Mouse (Mus musculus): ENCODE measurements at regions not wholly inside any gene's neighbourhood (a gene's known extent, or its start where the extent isn't known, plus 50 kb on each side); places are given as distances from the start of the nearest gene placed in this dataset.

- no peak for ATAC-seq (ENCODE audit: low read depth)
- no peak overlapping the region for H3K4me2 ChIP-seq (ENCODE audit: low read depth, low read length)
- no peak overlapping the region for H3K4me3 ChIP-seq (ENCODE audit: low read depth, low read length)
- H3K9ac ChIP-seq (replicated peaks; ENCODE audit: low read depth, low read length): no peak overlapping the region
- no peaks in the 10 kb centered on the region for H3K27me3 ChIP-seq (ENCODE audit: control insufficient read depth, insufficient read depth, low read length)
- no peaks in the 10 kb centered on the region for H3K36me3 ChIP-seq (ENCODE audit: control insufficient read depth, insufficient read depth, low read length)
- no peak overlapping the region for H3K27ac ChIP-seq (ENCODE audit: low read depth, low read length)
- H3K4me1 ChIP-seq (ENCODE audit: control insufficient read depth, insufficient read depth, low read length): no peaks in the 10 kb centered on the region
- WGBS: 79% methylated on average over 1 of the region's 1 CpGs
- no peaks in the 10 kb centered on the region for H3K9me3 ChIP-seq (ENCODE audit: control insufficient read depth, low read length)
Observed at GRCm38 (mm10) chr14:80990679-80991286, 1006.9 kb downstream of the Olfm4 start.

GRCm38 (mm10) chr14:80999030-80999429 is 1015.1 kb downstream of the Olfm4 start:
- Histone ChIP-seq H3K9me3 (ENCODE audit: control insufficient read depth, low read length) (no peaks in the 10 kb centered on the region), H3K36me3 (ENCODE audit: control insufficient read depth, insufficient read depth, low read length) (no peaks in the 10 kb centered on the region), H3K4me1 (ENCODE audit: control insufficient read depth, insufficient read depth, low read length) (no peaks in the 10 kb centered on the region), H3K9ac (replicated peaks; ENCODE audit: low read depth, low read length) (no peak overlapping the region), H3K27ac (ENCODE audit: low read depth, low read length) (no peak overlapping the region), H3K4me2 (ENCODE audit: low read depth, low read length) (no peak overlapping the region), H3K27me3 (ENCODE audit: control insufficient read depth, insufficient read depth, low read length) (no peaks in the 10 kb centered on the region), H3K4me3 (ENCODE audit: low read depth, low read length) (no peak overlapping the region)
- WGBS: 98% methylated on average over 1 of the region's 1 CpGs
- no peak for ATAC-seq (ENCODE audit: low read depth)

GRCm38 (mm10) chr14:81013208-81013607 is 1029.3 kb downstream of the Olfm4 start:
- Histone ChIP-seq H3K27me3 (ENCODE audit: control insufficient read depth, insufficient read depth, low read length) (no peaks in the 10 kb centered on the region), H3K36me3 (ENCODE audit: control insufficient read depth, insufficient read depth, low read length) (no peaks in the 10 kb centered on the region), H3K4me1 (ENCODE audit: control insufficient read depth, insufficient read depth, low read length) (no peaks in the 10 kb centered on the region), H3K9ac (replicated peaks; ENCODE audit: low read depth, low read length) (no peak overlapping the region), H3K9me3 (ENCODE audit: control insufficient read depth, low read length) (no peaks in the 10 kb centered on the region), H3K27ac (ENCODE audit: low read depth, low read length) (no peak overlapping the region), H3K4me3 (ENCODE audit: low read depth, low read length) (no peak overlapping the region), H3K4me2 (ENCODE audit: low read depth, low read length) (no peak overlapping the region)
- peak; percentile 66; the same call in 1 of the 2 replicates for ATAC-seq (ENCODE audit: low read depth)
- WGBS: 45% methylated on average over 5 of the region's 5 CpGs

GRCm38 (mm10) chr14:81031475-81031874 is 1047.6 kb downstream of the Olfm4 start:
- Histone ChIP-seq H3K36me3 (ENCODE audit: control insufficient read depth, insufficient read depth, low read length) (no peaks in the 10 kb centered on the region), H3K4me1 (ENCODE audit: control insufficient read depth, insufficient read depth, low read length) (no peaks in the 10 kb centered on the region), H3K4me3 (ENCODE audit: low read depth, low read length) (no peak overlapping the region), H3K9me3 (ENCODE audit: control insufficient read depth, low read length) (no peaks in the 10 kb centered on the region), H3K4me2 (ENCODE audit: low read depth, low read length) (no peak overlapping the region), H3K27ac (ENCODE audit: low read depth, low read length) (no peak overlapping the region), H3K9ac (replicated peaks; ENCODE audit: low read depth, low read length) (no peak overlapping the region), H3K27me3 (ENCODE audit: control insufficient read depth, insufficient read depth, low read length) (no peaks in the 10 kb centered on the region)
- no peak for ATAC-seq (ENCODE audit: low read depth)

GRCm38 (mm10) chr14:81037635-81038034 is 1053.8 kb downstream of the Olfm4 start:
- H3K4me3 ChIP-seq (ENCODE audit: low read depth, low read length): no peak overlapping the region
- no peak overlapping the region for H3K27ac ChIP-seq (ENCODE audit: low read depth, low read length)
- H3K9ac ChIP-seq (replicated peaks; ENCODE audit: low read depth, low read length): no peak overlapping the region
- H3K9me3 ChIP-seq (ENCODE audit: control insufficient read depth, low read length): no peaks in the 10 kb centered on the region
- 58% methylated on average over 2 of the region's 2 CpGs for WGBS
- no peak overlapping the region for H3K4me2 ChIP-seq (ENCODE audit: low read depth, low read length)
- no peaks in the 10 kb centered on the region for H3K4me1 ChIP-seq (ENCODE audit: control insufficient read depth, insufficient read depth, low read length)
- H3K36me3 ChIP-seq (ENCODE audit: control insufficient read depth, insufficient read depth, low read length): no peaks in the 10 kb centered on the region
- no peak for ATAC-seq (ENCODE audit: low read depth)
- no peaks in the 10 kb centered on the region for H3K27me3 ChIP-seq (ENCODE audit: control insufficient read depth, insufficient read depth, low read length)

- 90% methylated on average over 3 of the region's 3 CpGs for WGBS
Observed at GRCm38 (mm10) chr14:81038045-81038444, 1054.2 kb downstream of the Olfm4 start.

More at GRCm38 (mm10) chr14:81038045-81038444, 1054.2 kb downstream of the Olfm4 start:
- no peaks in the 10 kb centered on the region for H3K36me3 ChIP-seq (ENCODE audit: control insufficient read depth, insufficient read depth, low read length)
- no peak overlapping the region for H3K4me2 ChIP-seq (ENCODE audit: low read depth, low read length)
- no peak for ATAC-seq (ENCODE audit: low read depth)
- no peak overlapping the region for H3K9ac ChIP-seq (replicated peaks; ENCODE audit: low read depth, low read length)
- no peak overlapping the region for H3K27ac ChIP-seq (ENCODE audit: low read depth, low read length)
- H3K4me1 ChIP-seq (ENCODE audit: control insufficient read depth, insufficient read depth, low read length): no peaks in the 10 kb centered on the region
- no peak overlapping the region for H3K4me3 ChIP-seq (ENCODE audit: low read depth, low read length)
- no peaks in the 10 kb centered on the region for H3K27me3 ChIP-seq (ENCODE audit: control insufficient read depth, insufficient read depth, low read length)
- H3K9me3 ChIP-seq (ENCODE audit: control insufficient read depth, low read length): no peaks in the 10 kb centered on the region

Measured in neural tube, embryonic 14.5 days (tissue).